Mouse (Mus musculus) forebrain, embryonic 10.5 days (tissue): ENCODE measurements around the gene Slc16a7. TPM values are rescaled to one million over a fixed set of nuclear protein-coding genes. Genes with fewer than 3 reads are reported as not detected.
A peak's percentile ranks its signal among the peaks of the same experiment; 100 is the strongest.

Experiments used
- DNase-seq: peaks from one replicate; pipeline ENCODE4 v3.0.0-alpha.2; 2017; ENCODE audit warnings: low spot score; ENCODE audit errors: extremely low spot score
- H3K27ac ChIP-seq: fragments of 300-500 bp; sonication (generic); 2 replicates; pipeline ENCODE4 v1.5.1; 2016; ENCODE audit warnings: mild to moderate bottlenecking
- H3K27me3 ChIP-seq: fragments of 300-500 bp; sonication (generic); 2 replicates; pipeline ENCODE4 v1.6.1; 2016; ENCODE audit warnings: mild to moderate bottlenecking; ENCODE audit not compliant: poor library complexity, severe bottlenecking
- H3K36me3 ChIP-seq: fragments of 300-500 bp; sonication (generic); replicated peaks from 2 replicates; pipeline ENCODE4 v1.6.1; 2016; ENCODE audit warnings: mild to moderate bottlenecking, moderate library complexity
- H3K4me1 ChIP-seq: fragments of 300-500 bp; sonication (generic); 2 replicates; pipeline ENCODE4 v1.6.1; 2016
- H3K4me3 ChIP-seq: fragments of 300-500 bp; sonication (generic); 2 replicates; pipeline ENCODE4 v1.5.1; 2016; ENCODE audit warnings: mild to moderate bottlenecking, moderate library complexity
- H3K9me3 ChIP-seq: fragments of 300-500 bp; sonication (generic); 2 replicates; pipeline ENCODE4 v1.6.1; 2016; ENCODE audit warnings: mild to moderate bottlenecking, moderate library complexity
- WGBS: fragments of 180-500 bp; shearing (Covaris S2); methylation state at CpG from one replicate; pipeline ENCODE4 v1.1.7; 2016; 5-methylcytosine and 5-hydroxymethylcytosine counted together
- polyA plus RNA-seq: library from polyadenylated mRNA; unstranded; fragments of >200 nt; fragmentation: Nextera tagmentation; extraction: Ambion mirVana; gene quantifications from 2 replicates; pipeline ENCODE4 v1.2.1, GENCODE M21; 2016

Slc16a7 gene
- polyA plus RNA-seq, 1 experiment from 2014 or later = 2.4 TPM

DNA sequence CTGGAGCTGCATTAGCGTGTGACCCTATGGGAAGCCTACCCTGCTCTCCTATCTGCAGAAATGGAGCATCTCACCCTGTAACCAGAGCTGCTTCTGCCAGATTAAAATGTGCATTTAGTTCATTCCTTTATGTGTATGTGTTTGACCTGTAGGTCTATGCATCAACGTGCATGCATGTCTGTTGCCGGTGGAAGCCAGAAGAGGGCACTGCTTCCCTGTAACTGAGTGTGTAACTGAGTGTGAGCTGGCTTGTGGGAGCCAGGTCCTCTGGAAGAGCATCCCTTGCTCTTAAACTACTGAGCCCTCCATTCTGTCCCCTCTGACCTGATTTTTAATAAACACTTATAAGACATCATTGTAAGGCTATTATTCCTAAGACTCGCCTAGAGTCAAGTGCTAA, 124.3 kb downstream of the Slc16a7 start:
- Histone ChIP-seq H3K4me3 (no peak overlapping the region), H3K27me3 (no peaks in the 10 kb centered on the region), H3K27ac (no peak overlapping the region), H3K36me3 (no peaks in the 10 kb centered on the region), H3K4me1 (no peaks in the 10 kb centered on the region), H3K9me3 (no peaks in the 10 kb centered on the region)
- WGBS = 63% methylated on average over 4 of the region's 4 CpGs
- peak; percentile 34 for DNase-seq

DNA sequence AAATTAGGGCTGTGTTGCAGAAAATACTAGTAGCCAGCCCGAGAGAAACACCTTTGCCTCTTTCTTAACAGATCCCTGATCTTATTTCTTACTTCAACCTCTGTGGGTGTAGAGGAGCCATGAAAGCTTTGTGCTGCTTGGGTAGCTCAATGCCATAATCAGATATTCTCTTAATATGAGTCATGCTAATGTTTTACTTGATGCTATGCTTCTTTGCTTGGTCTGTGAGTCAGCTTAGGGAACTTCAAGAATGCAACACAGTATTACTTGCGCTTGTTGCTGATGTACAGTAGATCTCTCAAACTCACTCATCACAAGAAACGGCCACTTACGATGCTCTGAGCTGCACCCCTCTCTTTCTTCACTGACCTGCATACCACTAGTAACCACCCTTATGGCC, 133.4 kb downstream of the Slc16a7 start:
- H3K4me1 ChIP-seq = no peaks in the 10 kb centered on the region
- no peak overlapping the region for H3K4me3 ChIP-seq
- no peaks in the 10 kb centered on the region for H3K27me3 ChIP-seq
- no peaks in the 10 kb centered on the region for H3K9me3 ChIP-seq
- H3K27ac ChIP-seq = no peak overlapping the region
- 95% methylated on average over 4 of the region's 4 CpGs for WGBS
- H3K36me3 ChIP-seq = no peaks in the 10 kb centered on the region
- no peak for DNase-seq

DNA sequence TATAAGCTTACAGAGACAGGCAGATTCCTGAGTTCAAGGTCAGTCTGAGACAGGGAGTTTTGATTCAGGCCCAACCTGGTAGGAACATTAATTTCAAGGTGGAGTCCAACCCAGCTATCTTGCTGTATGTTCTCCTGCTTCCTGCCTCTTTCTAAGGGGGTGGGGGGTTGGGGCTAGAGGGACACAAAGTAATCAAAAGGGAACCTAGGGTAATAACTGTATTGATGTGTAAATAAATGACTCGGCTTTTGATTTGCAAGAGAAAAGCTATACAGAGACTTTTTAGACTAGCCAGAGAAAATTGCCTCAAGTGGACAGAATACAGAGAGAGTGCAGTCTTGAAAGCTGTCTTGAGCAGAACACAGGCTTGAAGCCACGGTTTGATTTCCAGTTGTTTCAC, 174.7 kb downstream of the Slc16a7 start:
- 78% methylated on average over 2 of the region's 2 CpGs for WGBS
- Histone ChIP-seq H3K4me3 (no peak overlapping the region), H3K9me3 (no peaks in the 10 kb centered on the region), H3K4me1 (no peaks in the 10 kb centered on the region), H3K27ac (no peak overlapping the region), H3K27me3 (no peaks in the 10 kb centered on the region), H3K36me3 (no peaks in the 10 kb centered on the region)
- no peak for DNase-seq

DNA sequence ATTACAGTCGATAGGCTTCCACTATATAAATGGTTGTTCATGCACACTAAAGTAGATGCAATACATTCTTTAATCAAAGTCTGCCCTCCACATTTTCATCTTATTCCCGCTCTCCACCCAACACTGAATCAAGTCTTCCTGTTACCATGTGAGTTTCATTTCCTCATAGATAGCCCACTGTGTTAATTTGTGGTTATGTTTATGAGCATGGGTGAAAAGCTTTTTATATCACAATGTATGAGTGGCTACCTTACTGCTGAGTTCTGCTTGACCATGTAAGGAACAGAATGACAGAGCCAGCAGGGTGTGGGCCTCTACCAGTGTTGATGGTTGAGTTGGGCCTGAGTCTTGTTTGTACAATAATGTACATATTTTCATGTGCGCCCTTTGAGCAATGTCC, 175.5 kb downstream of the Slc16a7 start:
- Histone ChIP-seq H3K27me3 (no peaks in the 10 kb centered on the region), H3K27ac (no peak overlapping the region), H3K4me3 (no peak overlapping the region), H3K9me3 (no peaks in the 10 kb centered on the region), H3K36me3 (no peaks in the 10 kb centered on the region), H3K4me1 (no peaks in the 10 kb centered on the region)
- no peak for DNase-seq
- 92% methylated on average over 3 of the region's 3 CpGs for WGBS

DNA sequence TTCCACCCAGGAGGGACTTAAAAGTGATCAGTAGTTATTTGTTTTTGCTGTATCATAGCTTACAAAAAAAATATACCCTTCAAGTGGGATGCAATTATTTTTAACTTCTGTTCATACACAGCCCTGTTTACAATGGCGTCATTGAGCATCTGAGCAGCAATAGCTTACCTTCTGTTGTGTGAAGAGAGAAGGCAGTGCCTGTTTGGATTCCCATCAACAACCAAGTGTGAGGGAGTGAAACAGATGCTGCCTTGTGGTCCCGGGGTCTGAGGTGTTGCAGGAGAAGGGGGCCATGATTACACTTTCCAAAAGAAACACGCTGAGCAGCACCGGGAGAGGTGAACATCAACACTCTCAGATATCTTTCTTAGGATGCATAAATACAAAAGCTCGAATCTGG, 201.7 kb downstream of the Slc16a7 start:
- H3K9me3 ChIP-seq = no peaks in the 10 kb centered on the region
- no peak overlapping the region for H3K4me3 ChIP-seq
- WGBS = 85% methylated on average over 5 of the region's 5 CpGs
- no peak for DNase-seq
- no peak overlapping the region for H3K27ac ChIP-seq
- H3K27me3 ChIP-seq = no peaks in the 10 kb centered on the region
- H3K36me3 ChIP-seq = no peaks in the 10 kb centered on the region
- H3K4me1 ChIP-seq = peaks cover 8% of the 10 kb centered on the region

DNA sequence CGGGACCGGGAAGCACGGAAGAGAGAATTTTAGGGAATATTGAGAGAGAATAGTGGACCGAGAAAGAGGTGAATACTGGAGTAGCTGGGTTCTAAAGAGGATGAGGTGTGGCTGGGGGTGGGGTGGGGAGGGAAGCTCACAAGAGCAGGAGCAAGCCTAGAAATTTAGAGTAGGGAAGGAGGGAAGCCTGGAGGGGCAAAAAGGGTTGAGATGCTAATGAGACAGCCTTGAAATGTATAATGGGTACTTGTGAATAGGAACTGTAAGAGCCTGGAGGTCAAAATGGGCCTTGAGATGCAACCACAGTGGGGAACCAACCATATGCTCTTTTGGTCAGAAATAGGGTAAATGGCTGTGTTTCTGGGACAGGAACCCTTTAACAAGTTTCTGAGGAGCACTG, 203.9 kb downstream of the Slc16a7 start:
- DNase-seq = no peak
- Histone ChIP-seq H3K27ac (no peak overlapping the region), H3K4me1 (peaks cover 8% of the 10 kb centered on the region), H3K4me3 (no peak overlapping the region), H3K9me3 (no peaks in the 10 kb centered on the region), H3K36me3 (no peaks in the 10 kb centered on the region), H3K27me3 (no peaks in the 10 kb centered on the region)
- WGBS = 91% methylated on average over 4 of the region's 4 CpGs

DNA sequence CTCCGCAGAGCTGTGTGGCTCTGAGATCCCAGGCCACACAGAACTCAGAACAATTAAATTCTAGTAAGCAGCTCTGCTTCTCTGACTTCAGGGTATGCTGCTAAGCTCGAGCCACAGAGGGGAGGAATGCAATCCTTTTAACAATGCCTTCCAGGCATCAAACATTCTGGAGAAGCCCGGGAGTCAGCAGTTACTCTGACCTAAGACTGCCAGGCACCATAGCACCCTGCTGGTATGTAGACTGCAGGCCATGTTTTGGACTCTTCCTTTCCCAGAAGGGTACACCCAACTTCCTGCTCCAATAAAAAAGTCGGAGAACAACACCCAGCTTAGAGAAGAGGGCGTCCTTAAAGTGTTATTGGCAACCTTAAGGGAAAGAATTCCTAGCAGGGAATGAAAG, 205.1 kb downstream of the Slc16a7 start:
- Histone ChIP-seq H3K36me3 (no peaks in the 10 kb centered on the region), H3K27ac (no peak overlapping the region; the same call in 1 of the 2 replicates), H3K27me3 (no peaks in the 10 kb centered on the region), H3K9me3 (no peaks in the 10 kb centered on the region), H3K4me3 (no peak overlapping the region), H3K4me1 (peaks cover 8% of the 10 kb centered on the region)
- 25% methylated on average over 5 of the region's 5 CpGs for WGBS
- no peak for DNase-seq

DNA sequence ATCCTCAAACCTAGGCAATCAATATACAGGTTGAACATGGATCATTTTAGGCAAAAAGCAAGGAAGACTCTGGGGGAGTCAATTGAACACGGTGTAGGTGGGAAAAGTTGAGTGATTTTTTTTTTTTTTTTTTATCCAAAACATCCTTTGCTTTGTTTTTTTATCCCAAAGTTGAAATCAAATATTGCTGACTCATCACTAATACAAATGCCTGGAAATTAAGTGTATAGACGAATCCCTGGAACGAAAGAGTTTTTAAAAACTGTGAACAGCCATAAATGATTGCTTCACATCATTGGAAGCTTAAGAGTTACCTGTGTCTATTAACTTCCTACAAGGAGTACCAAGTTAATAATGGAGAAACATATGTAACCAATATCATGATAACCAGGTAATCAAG, 206.7 kb downstream of the Slc16a7 start:
- Histone ChIP-seq H3K4me3 (no peak overlapping the region), H3K36me3 (no peaks in the 10 kb centered on the region), H3K4me1 (peaks cover 8% of the 10 kb centered on the region), H3K27ac (no peak overlapping the region), H3K27me3 (no peaks in the 10 kb centered on the region), H3K9me3 (no peaks in the 10 kb centered on the region)
- 92% methylated on average over 3 of the region's 3 CpGs for WGBS
- DNase-seq = no peak

DNA sequence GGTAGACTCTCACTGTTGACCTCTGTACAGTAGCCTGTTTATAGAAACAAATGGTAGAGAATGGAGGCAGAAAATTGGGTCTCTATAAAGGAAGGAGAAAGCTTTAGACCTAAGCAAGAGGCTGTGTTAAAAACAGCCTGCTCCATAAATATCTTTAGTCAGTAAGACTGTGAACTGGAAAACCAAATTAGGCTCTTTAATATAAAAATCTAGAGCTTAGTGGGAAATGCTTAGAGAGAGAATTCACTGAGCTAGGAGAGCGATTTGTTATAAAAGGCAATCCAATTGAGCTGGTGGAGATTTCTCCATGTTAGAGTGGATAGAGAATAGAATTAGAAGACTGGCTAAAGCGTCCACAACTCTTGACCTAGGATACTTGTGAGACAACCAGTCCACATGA, 211.5 kb downstream of the Slc16a7 start:
- Histone ChIP-seq H3K4me1 (peaks cover 18% of the 10 kb centered on the region), H3K36me3 (no peaks in the 10 kb centered on the region), H3K27ac (no peak overlapping the region), H3K4me3 (no peak overlapping the region), H3K9me3 (no peaks in the 10 kb centered on the region), H3K27me3 (no peaks in the 10 kb centered on the region)
- WGBS = 85% methylated on average over 2 of the region's 2 CpGs
- no peak for DNase-seq

DNA sequence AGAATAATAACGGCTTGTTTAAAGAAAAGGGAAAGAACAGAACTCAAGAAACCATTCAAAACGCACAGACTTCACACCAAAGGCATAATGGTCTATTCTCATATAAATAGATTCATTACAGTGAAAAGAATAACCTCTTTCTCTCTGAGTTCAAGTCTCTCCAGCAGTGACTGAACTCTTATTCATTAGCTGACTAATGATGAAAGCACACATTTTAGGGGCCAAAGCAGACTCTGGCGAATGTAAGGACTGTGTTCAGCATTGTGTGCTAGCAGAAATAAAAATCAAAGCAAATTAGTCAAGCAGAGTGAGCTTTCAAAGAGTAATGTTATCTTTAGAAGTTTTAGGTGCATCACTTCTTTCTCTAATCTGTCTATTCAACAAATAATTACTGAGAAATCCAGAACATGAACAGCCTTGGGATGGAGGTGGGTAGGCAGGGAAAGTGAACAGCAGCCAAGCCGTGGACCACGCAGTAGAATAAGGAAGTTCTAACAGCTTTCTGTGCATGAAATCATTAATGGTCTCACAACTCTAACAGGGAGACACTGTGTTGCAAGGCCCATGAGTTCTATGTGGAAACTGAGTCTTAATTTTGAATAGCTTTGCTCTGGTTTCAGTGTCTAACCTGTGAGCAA, 214.1 kb downstream of the Slc16a7 start:
- Histone ChIP-seq H3K27ac (peak overlapping the region; percentile 67), H3K4me1 (peaks cover 18% of the 10 kb centered on the region), H3K27me3 (no peaks in the 10 kb centered on the region), H3K9me3 (no peaks in the 10 kb centered on the region), H3K4me3 (no peak overlapping the region), H3K36me3 (no peaks in the 10 kb centered on the region)
- DNase-seq = no peak
- 33% methylated on average over 5 of the region's 5 CpGs for WGBS

DNA sequence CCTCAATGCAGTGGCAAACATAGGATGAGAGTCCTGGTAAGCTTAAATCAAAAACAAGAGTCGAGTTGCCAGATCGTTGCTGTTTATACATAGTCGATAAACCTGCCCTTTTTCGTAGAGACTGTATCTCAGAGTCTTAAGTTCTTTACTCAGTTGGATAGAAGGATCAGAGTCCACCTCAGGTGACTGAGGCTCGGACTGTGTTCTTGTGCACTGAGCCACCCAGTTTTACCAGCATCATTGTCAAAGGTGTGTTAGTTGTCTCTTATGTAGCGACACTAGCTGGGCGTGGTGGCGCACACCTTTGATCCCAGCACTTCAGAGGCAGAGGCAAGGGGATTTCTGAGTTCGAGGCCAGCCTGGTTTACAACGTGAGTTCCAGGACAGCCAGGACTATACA, 217.6 kb downstream of the Slc16a7 start:
- Histone ChIP-seq H3K4me1 (peaks cover 23% of the 10 kb centered on the region), H3K27ac (no peak overlapping the region), H3K4me3 (no peak overlapping the region), H3K36me3 (no peaks in the 10 kb centered on the region), H3K9me3 (no peaks in the 10 kb centered on the region), H3K27me3 (no peaks in the 10 kb centered on the region)
- WGBS = 91% methylated on average over 10 of the region's 10 CpGs
- DNase-seq = no peak

DNA sequence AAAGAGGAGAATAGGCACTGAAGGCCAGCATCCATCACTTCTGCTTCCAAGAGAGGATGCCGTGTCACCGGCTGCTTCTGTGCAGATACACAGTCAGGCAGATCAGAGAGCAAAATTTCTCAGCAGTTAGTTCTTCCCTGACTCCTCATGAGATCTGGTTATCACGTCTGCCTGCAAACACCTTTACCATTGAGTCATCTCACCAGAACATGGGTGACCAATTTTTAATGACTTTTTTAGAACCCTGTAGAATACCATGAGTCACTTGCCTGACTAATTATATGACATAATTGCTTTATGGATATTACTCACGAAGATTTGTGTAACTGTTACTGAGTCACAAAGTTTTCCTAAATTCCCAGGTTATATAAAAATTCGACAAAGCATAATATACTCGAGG, 218.1 kb downstream of the Slc16a7 start:
- DNase-seq = no peak
- no peaks in the 10 kb centered on the region for H3K9me3 ChIP-seq
- no peaks in the 10 kb centered on the region for H3K27me3 ChIP-seq
- 88% methylated on average over 6 of the region's 6 CpGs for WGBS
- no peak overlapping the region for H3K27ac ChIP-seq
- H3K36me3 ChIP-seq = no peaks in the 10 kb centered on the region
- peaks cover 23% of the 10 kb centered on the region for H3K4me1 ChIP-seq
- H3K4me3 ChIP-seq = no peak overlapping the region
